Mouse (Mus musculus) thymus, adult 2 months (tissue): Measurements from ENCODE around the gene Acvr1b.
A peak's percentile ranks its signal among the peaks of the same experiment; 100 is the strongest.

Source experiments
- CTCF ChIP-seq: fragments of 200-500 bp; IDR thresholded peaks from 2 replicates; pipeline ENCODE4 v1.5.1; 2012; ENCODE audit warnings: mild to moderate bottlenecking, control low read depth, low read length, moderate library complexity, borderline replicate concordance; ENCODE audit not compliant: control insufficient read depth, poor library complexity, insufficient read depth; ENCODE audit errors: extremely low read depth
- POLR2A ChIP-seq: fragments of 200-500 bp; IDR thresholded peaks from 2 replicates; pipeline ENCODE4 v1.6.1; 2012; ENCODE audit warnings: mild to moderate bottlenecking, low read length, control low read depth, moderate library complexity; ENCODE audit not compliant: control insufficient read depth, poor library complexity, insufficient read depth; ENCODE audit errors: extremely low read depth

DNA sequence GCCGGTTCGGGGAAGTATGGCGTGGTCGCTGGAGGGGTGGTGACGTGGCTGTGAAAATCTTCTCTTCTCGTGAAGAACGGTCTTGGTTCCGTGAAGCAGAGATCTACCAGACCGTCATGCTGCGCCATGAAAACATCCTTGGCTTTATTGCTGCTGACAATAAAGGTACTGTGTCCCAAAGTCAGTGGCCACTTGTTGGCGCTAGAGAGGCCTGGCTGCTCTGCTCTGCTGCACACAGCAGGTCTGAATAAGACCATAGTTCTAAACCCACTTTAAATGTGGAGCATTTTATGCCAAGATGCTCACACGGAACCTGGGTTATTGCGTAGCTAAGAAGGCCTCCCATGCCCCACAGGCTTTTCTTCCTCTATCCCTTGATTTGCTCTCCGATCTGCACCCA, 25.0 kb downstream of the Acvr1b start:
- TF ChIP-seq CTCF, result 0 out of 2 replicates have a peak, but pooled peaks have one; percentile 9
- no peak for TF ChIP-seq POLR2A
